23 mouse cellular contexts compared by ENCODE assay signal in genomic region chr12:5285579-5285978, GRCm38 (mm10).
DNase-seq lines count a peak whose midpoint lies in the region; ATAC-seq lines count a peak whose summit lies in the region.
"Had no signal": no experiment of that assay in that cellular context is flagged by ENCODE, and none has a peak within 500 bp of the region (broad histone marks: within the 10 kb centered on the region; RNA-seq: fewer than 3 reads in every experiment).

No protein-coding gene starts in this region.

- no peak for DNase-seq in frontal cortex, postnatal 10 days (ENCODE audit: low spot score in 2 of 2)
- peak; percentile 41 to 52 for DNase-seq in left cerebral cortex, postnatal 14 days (ENCODE audit: low spot score in 2 of 2)
- no peak for DNase-seq in left cerebral cortex, postnatal 10 days (ENCODE audit: extremely low spot score in 1 of 2, low spot score in 2 of 2)
- DNase-seq in right cerebral cortex, adult 18-20 months, result peak; percentile 66
- no peak for DNase-seq in right cerebral cortex, postnatal 36 days (ENCODE audit: low spot score in 2 of 2)
- DNase-seq in telencephalon, adult 2 months (ENCODE audit: low read depth, low spot score), result peak; percentile 68
- DNase-seq in adrenal gland, postnatal 36 days, result no peak
- DNase-seq: adrenal gland, adult 2 months; cerebellum, adult 8-10 months; cerebellum, postnatal 25 days; gastrocnemius, postnatal 14 days; heart, postnatal 14 days; left cerebral cortex, postnatal 4 days; lung, adult 18-20 months; lung, postnatal 10 days; spleen, adult 18-20 months; thymus, adult 18-20 months; thymus, postnatal 25 days had no signal

- peak; percentile 87 for ATAC-seq in frontal cortex, adult (ENCODE audit: low TSS enrichment)
- ATAC-seq: activated CD4-positive, CD25-positive, alpha-beta regulatory T cell, adult 4 months; forebrain, embryonic 13.5 days; inflammation-experienced regulatory T-cells, adult 6 months; liver, embryonic 12.5 days had no signal

- intact Hi-C loops in left cerebral cortex, postnatal 14 days (cut with DNase I), result no loop called here
- intact Hi-C loops in left cerebral cortex, postnatal 10 days (cut with DNase I), result no loop called here

Comparison
In these comparisons a context has a peak if more than half of its experiments do, and no peak if none do; other contexts are left out.
1. DNase-seq: peak in left cerebral cortex, postnatal 14 days (2 of 2), right cerebral cortex, adult 18-20 months (single experiment) and telencephalon, adult 2 months (single experiment); none in frontal cortex, postnatal 10 days (0 of 2), left cerebral cortex, postnatal 10 days (0 of 2), right cerebral cortex, postnatal 36 days (0 of 2) and adrenal gland, postnatal 36 days (0 of 2).